ENCODE assay signal across 8 mouse cellular contexts in genomic region chr3:152339862-152340557, GRCm38 (mm10). TPM values are rescaled to one million over a fixed set of nuclear protein-coding genes. Genes with fewer than 3 reads are reported as not detected.
DNase-seq lines count a peak whose midpoint lies in the region; ATAC-seq and TF ChIP-seq lines count a peak whose summit lies in the region.

Gene Miga1, minus strand, starts transcription at chr3:152340407.

- no peaks in the 10 kb centered on the region for H3K27me3 ChIP-seq in E14TG2a.4 (ENCODE audit: insufficient read depth, low read length)
- no peaks in the 10 kb centered on the region for H3K27me3 ChIP-seq in forebrain, embryonic 15.5 days
- no peaks in the 10 kb centered on the region for H3K27me3 ChIP-seq in liver, embryonic 15.5 days
- H3K27me3 ChIP-seq in neural tube, embryonic 12.5 days (replicated peaks): no peaks in the 10 kb centered on the region
- no peaks in the 10 kb centered on the region for H3K27me3 ChIP-seq in stomach, embryonic 16.5 days (ENCODE audit: control insufficient read depth, insufficient read depth, low read length)

- DNase-seq in cerebellum, adult 11-12 months: peak; percentile 87
- DNase-seq in heart, postnatal 10 days: peak; percentile 75 to 79
- DNase-seq in kidney, postnatal 4 days: peak; percentile 88 to 91

- H3K36me3 ChIP-seq in E14TG2a.4 (ENCODE audit: insufficient read depth, low read length): peaks cover 35% of the 10 kb centered on the region
- H3K36me3 ChIP-seq in forebrain, embryonic 15.5 days: peaks cover 27% of the 10 kb centered on the region
- H3K36me3 ChIP-seq in liver, embryonic 15.5 days (replicated peaks): peaks cover 8% of the 10 kb centered on the region
- H3K36me3 ChIP-seq in neural tube, embryonic 12.5 days: peaks cover 24% of the 10 kb centered on the region
- H3K36me3 ChIP-seq in stomach, embryonic 16.5 days (ENCODE audit: control insufficient read depth, insufficient read depth, low read length): peaks cover 4% of the 10 kb centered on the region; the same call in 1 of the 2 replicates

- 2% methylated on average over 54 of the region's 54 CpGs for WGBS in forebrain, embryonic 15.5 days
- 1% methylated on average over 54 of the region's 54 CpGs for WGBS in liver, embryonic 15.5 days (ENCODE audit: insufficient replicate concordance)
- WGBS in neural tube, embryonic 12.5 days: 3% methylated on average over 54 of the region's 54 CpGs
- WGBS in stomach, embryonic 16.5 days: 3% methylated on average over 54 of the region's 54 CpGs

- H3K4me1 ChIP-seq in E14TG2a.4 (replicated peaks; ENCODE audit: low read depth, low read length): peaks cover 66% of the 10 kb centered on the region
- H3K4me1 ChIP-seq in forebrain, embryonic 15.5 days: peaks cover 9% of the 10 kb centered on the region
- H3K4me1 ChIP-seq in liver, embryonic 15.5 days (replicated peaks): peaks cover 17% of the 10 kb centered on the region
- H3K4me1 ChIP-seq in neural tube, embryonic 12.5 days: peaks cover 3% of the 10 kb centered on the region; the same call in 1 of the 2 replicates
- peaks cover 5% of the 10 kb centered on the region; the same call in 1 of the 2 replicates for H3K4me1 ChIP-seq in stomach, embryonic 16.5 days (ENCODE audit: control insufficient read depth, insufficient read depth, low read length)

- H3K9me3 ChIP-seq in E14TG2a.4 (ENCODE audit: low read length): no peaks in the 10 kb centered on the region
- H3K9me3 ChIP-seq in forebrain, embryonic 15.5 days: no peaks in the 10 kb centered on the region
- H3K9me3 ChIP-seq in liver, embryonic 15.5 days (replicated peaks): no peaks in the 10 kb centered on the region
- H3K9me3 ChIP-seq in neural tube, embryonic 12.5 days: no peaks in the 10 kb centered on the region
- H3K9me3 ChIP-seq in stomach, embryonic 16.5 days (replicated peaks; ENCODE audit: control insufficient read depth, low read length): no peaks in the 10 kb centered on the region

- intact Hi-C loops in heart, postnatal 10 days (cut with DNase I): loop anchor here (10.0 kb wide), 1 partner anchor 235 kb away; no protein-coding TSS in a partner anchor

- no peak for TF ChIP-seq CTCF in E14TG2a.4 (conservative IDR thresholded peaks at IDR 0.05; ENCODE audit: low read length)

- ATAC-seq in forebrain, embryonic 15.5 days (replicated peaks): peak; percentile 96
- ATAC-seq in liver, embryonic 15.5 days (ENCODE audit: insufficient read depth): peak; percentile 74
- ATAC-seq in neural tube, embryonic 12.5 days (ENCODE audit: low FRiP score, low read depth): peak; percentile 95
- peak; percentile 91 for ATAC-seq in stomach, embryonic 16.5 days (ENCODE audit: insufficient read depth, low FRiP score)

- H3K4me3 ChIP-seq in E14TG2a.4 (replicated peaks; ENCODE audit: low read length): peak within 1 kb of the TSS; percentile 86
- H3K4me3 ChIP-seq in forebrain, embryonic 15.5 days: peak within 1 kb of the TSS; percentile 81
- peak within 1 kb of the TSS; percentile 80 for H3K4me3 ChIP-seq in liver, embryonic 15.5 days (replicated peaks)
- H3K4me3 ChIP-seq in neural tube, embryonic 12.5 days: peak within 1 kb of the TSS; percentile 91
- H3K4me3 ChIP-seq in stomach, embryonic 16.5 days (replicated peaks; ENCODE audit: low read length): peak within 1 kb of the TSS; percentile 93

- peak within 1 kb of the TSS; percentile 70 for H3K27ac ChIP-seq in forebrain, embryonic 15.5 days (replicated peaks)
- peak within 1 kb of the TSS; percentile 69; the same call in 1 of the 2 replicates for H3K27ac ChIP-seq in liver, embryonic 15.5 days (replicated peaks)
- H3K27ac ChIP-seq in neural tube, embryonic 12.5 days: no peak within 1 kb of the TSS
- H3K27ac ChIP-seq in stomach, embryonic 16.5 days (ENCODE audit: low read length): peak within 1 kb of the TSS; percentile 27; the same call in 1 of the 2 replicates

- peak within 1 kb of the TSS; percentile 46 for H3K4me2 ChIP-seq in forebrain, embryonic 15.5 days (replicated peaks)
- H3K4me2 ChIP-seq in liver, embryonic 15.5 days: peak within 1 kb of the TSS; percentile 93
- peak within 1 kb of the TSS; percentile 59 for H3K4me2 ChIP-seq in neural tube, embryonic 12.5 days (replicated peaks)
- H3K4me2 ChIP-seq in stomach, embryonic 16.5 days (ENCODE audit: low read depth, low read length): peak within 1 kb of the TSS; percentile 61

- H3K9ac ChIP-seq in forebrain, embryonic 15.5 days (replicated peaks): peak within 1 kb of the TSS; percentile 75
- peak within 1 kb of the TSS; percentile 77 for H3K9ac ChIP-seq in liver, embryonic 15.5 days
- peak within 1 kb of the TSS; percentile 83 for H3K9ac ChIP-seq in neural tube, embryonic 12.5 days
- peak within 1 kb of the TSS; percentile 87 for H3K9ac ChIP-seq in stomach, embryonic 16.5 days (ENCODE audit: low read length)

RNA-seq across cellular contexts. Expression of gene Miga1, which starts in this region (rescaled TPM):
- polyA plus RNA-seq in forebrain, embryonic 15.5 days (2015; fragmentation: Nextera tagmentation; extraction: Ambion mirVana): 24.6 and 26.5 TPM in 2 replicates
- total RNA-seq in heart, postnatal 10 days (2021): 10 to 100 TPM; 13.3 to 15.6 TPM
- 3.4 and 3.5 TPM in 2 replicates for polyA plus RNA-seq in liver, embryonic 15.5 days (2015; fragmentation: Nextera tagmentation; extraction: Ambion mirVana)
- 21.7 and 22.0 TPM in 2 replicates for polyA plus RNA-seq in neural tube, embryonic 12.5 days (2016; fragmentation: Nextera tagmentation; extraction: Ambion mirVana)
- 10.9 and 11.1 TPM in 2 replicates for polyA plus RNA-seq in stomach, embryonic 16.5 days (2015; fragmentation: Nextera tagmentation; extraction: Ambion mirVana)
